Mouse (Mus musculus) liver, embryonic 14.5 days (tissue): Measurements from ENCODE around the gene BC029722.

Experiments used
- CTCF ChIP-seq: IDR thresholded peaks from 2 replicates; pipeline ENCODE4 v1.5.1; 2016; ENCODE audit warnings: antibody characterized with exemption, low read depth, control low read depth
- EP300 ChIP-seq: IDR thresholded peaks from 2 replicates; pipeline ENCODE4 v1.6.1; 2016; ENCODE audit warnings: antibody characterized with exemption, low read depth

- no peak for TF ChIP-seq CTCF
- TF ChIP-seq EP300, result no peak
Observed at GRCm38 (mm10) chr2:155850120-155850519, 30.9 kb upstream of the BC029722 start.
